Mouse (Mus musculus): ENCODE measurements around the gene 1110032F04Rik.

1110032F04Rik gene

GRCm38 (mm10) chr3:68904902-68905778 lies 35.8 kb downstream of the 1110032F04Rik start:
- DNase-seq (ENCODE audit: extremely low spot score, low read depth, low spot score) = no peak

- DNase-seq (ENCODE audit: extremely low spot score, low read depth, low spot score) = no peak
Measured at GRCm38 (mm10) chr3:68907509-68907908, 38.1 kb downstream of the 1110032F04Rik start.

All from hindlimb bud, embryonic 11.5 days (tissue).